Mouse (Mus musculus) layer of hippocampus, adult 8-10 months (tissue): Measurements from ENCODE around the gene Skp2. TPM values are rescaled to one million over a fixed set of nuclear protein-coding genes. Genes with fewer than 3 reads are reported as not detected.

Source experiments
- DNase-seq, 2 experiments: peaks; one replicate each; pipeline ENCODE4 v3.0.0; 2022; ENCODE audit warnings: low spot score in 2 of 2
- total RNA-seq, 4 experiments: library from RNA; stranded (reverse); gene quantifications; 2 replicates each; pipeline ENCODE4 v1.2.4; 2022

Skp2 gene
- total RNA-seq, 4 experiments from 2014 or later: 5.3 to 6.7 (median 5.9) TPM

DNA sequence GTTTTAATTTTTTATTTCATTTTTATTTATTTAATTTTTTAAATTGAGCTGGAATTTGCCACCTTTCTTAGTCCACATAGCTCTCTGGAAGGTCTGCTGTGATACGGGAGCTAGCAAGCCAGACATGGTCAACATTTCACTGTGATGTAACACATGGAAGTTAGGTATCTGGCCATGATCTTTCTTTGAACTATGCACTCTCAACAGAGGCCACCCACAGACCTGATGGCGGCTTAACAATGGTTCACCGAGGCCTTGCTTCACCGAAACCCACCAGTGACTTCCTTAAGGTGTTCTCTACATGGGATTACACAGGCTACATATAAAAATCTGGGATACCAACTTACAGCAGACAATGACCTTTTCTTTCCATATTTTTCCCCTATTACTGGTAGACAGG is 41.1 kb downstream of the Skp2 start:
- DNase-seq: no peak

DNA sequence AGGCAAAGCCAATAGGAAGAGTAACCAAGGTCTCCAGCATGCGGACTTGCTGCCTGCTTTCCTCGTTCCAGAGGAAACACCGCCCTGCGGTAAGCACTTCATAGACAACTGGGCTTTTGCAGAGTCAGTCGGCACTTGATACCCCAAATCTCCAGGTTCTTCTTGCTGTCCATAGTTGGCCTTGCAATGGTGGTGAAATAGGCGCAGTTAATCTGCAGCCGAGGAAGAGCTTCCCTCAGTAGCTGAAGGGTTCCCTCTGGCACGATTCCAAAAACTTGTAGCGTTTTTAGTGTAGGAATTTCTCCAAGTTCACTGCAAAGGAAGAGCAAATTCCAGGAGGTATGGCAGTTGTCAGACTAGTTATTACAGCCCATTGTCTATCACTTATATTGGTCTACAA is 41.7 kb downstream of the Skp2 start:
- DNase-seq: no peak

- no peak for DNase-seq
Observed at GRCm38 (mm10) chr15:9111648-9112047, 43.6 kb downstream of the Skp2 start.

DNA sequence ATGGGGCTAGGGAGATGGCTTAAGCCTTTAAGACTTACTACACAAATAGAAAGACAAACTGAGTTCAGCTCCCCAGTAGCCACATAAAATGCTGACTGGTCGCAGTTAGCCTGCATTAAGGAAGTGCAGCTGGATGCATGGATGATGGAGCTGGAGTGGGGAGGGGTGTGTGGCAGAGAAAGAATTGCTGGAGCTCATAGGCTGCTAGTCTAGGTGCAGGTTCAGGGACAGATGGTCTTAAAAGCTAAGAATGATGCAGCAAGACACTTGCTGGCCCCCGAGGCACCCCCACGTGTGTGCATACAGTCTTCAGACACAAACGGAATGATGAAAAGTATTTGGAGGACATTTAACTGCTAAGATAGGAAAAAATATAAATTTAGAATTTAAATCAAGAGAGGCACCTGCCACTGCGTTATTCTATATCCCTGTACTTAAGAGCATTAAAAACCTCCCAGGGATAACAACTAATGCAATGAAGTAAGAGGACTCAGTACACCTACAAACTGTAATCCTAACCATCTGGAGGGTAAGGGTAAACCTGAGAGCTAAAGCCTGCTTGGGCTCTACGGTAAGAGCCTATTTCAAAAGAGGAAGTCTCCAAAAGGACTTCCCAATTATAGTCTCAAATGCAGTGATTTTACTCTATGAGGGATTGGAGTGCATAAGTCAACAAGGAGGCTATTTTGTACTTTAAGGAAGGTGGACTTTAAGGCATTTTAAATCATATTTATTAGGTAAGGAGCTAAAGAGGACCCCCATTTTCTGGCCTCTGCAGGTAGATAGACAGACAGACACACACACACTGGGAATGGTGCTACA is 44.5 kb downstream of the Skp2 start:
- no peak for DNase-seq

DNA sequence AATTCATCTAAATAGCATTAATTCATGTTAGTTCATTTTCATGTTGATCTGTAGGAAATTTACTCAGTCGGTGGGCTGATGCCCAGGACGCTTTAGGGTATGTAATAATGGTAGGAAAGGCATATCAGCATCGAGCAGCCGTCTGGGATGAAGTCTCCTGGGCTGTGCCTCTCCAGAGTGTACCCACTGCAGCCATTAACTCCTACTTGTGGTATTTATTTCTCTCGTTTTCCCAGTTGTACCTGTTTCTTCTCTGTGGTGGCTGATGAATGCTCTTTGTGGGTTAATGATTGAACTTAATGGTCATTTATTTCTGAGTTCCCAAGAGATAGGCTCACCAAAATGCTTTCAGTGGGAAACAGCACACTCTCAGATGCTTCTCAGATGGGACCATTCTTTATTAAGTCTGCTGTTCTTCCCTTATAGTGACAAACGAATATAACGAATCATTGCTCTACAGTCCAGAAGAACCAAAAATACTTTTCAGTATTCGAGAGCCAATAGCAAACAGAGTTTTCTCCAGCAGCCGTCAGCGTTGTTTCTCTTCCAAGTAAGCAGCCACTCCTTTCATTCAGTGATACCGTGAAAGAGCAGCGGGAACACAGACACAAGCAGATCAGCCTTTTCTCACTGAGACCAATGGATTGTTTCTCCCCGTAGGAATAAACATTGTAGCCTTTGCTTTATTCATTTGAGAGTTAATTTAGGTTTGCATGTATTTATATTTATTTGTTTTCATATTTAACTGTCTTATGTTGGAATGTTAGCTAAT is 48.7 kb downstream of the Skp2 start:
- no peak for DNase-seq

DNA sequence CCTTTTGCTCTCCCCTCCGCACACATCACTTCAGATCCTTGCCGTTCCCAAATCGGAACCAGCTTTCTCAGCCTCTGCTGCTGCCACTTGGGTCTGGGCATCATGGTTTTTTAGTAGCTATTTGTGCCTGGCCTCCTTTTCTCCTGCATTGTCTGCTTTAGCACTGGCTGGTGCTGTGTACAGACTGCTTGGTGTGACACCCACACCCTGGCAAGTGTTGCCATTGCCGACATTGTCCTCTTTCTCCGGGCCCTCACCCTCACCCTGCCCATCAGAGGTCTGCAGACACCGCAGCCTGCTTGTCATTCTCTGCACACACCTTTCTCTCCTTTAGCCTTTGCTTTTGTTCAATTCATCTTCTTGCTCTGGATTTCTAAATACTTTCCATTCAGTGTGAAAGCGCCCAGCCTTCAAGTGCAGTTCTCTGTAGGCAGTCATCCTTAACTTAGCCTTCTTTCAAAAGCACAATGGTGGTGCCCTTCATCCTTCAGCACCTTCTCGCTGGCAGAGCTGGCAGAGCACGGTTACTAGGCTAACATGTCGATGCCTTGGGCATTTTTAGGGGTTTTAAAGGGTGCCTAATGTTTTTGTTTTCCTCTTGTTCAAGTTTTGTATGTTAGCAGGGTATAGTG is 54.7 kb downstream of the Skp2 start:
- no peak for DNase-seq

DNA sequence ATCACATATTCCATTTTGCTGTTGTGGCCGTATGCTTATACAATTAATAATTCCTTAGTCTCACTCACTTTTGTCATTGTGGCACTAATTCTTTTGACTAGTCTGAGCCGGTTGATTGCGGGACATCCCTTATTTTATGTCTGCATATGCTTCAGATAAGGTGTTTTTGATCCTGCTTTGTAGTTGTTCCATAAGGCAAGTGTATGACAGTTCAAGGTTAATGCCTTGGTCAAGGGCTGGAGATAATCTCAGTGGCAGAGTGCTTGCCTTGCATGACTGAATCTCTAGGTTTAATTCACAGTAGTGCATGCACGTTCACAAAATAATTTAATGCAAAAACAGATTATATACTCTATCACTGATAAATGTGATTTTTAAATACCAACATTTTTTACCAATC is 58.4 kb downstream of the Skp2 start:
- DNase-seq: no peak

DNA sequence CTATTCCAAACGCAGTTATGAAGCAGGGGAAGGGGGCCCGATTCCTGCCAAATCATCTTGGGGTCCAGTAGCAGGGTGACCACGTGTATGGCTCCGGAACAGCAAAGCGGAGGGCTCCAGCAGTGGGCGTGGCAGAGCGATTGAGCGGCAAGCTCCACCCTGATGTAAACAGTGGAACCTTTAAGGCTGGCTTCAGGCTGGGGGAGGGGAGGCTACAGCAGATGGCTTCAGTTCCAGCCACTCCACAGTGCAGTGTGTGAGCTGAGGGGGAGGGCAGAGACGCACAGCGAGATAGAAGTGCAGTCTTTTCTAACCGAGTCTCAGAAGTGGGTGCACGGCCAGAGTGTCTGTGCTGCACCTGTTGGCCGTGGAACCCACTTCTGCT is 60.9 kb downstream of the Skp2 start:
- DNase-seq: peak; percentile 37 to 56

DNA sequence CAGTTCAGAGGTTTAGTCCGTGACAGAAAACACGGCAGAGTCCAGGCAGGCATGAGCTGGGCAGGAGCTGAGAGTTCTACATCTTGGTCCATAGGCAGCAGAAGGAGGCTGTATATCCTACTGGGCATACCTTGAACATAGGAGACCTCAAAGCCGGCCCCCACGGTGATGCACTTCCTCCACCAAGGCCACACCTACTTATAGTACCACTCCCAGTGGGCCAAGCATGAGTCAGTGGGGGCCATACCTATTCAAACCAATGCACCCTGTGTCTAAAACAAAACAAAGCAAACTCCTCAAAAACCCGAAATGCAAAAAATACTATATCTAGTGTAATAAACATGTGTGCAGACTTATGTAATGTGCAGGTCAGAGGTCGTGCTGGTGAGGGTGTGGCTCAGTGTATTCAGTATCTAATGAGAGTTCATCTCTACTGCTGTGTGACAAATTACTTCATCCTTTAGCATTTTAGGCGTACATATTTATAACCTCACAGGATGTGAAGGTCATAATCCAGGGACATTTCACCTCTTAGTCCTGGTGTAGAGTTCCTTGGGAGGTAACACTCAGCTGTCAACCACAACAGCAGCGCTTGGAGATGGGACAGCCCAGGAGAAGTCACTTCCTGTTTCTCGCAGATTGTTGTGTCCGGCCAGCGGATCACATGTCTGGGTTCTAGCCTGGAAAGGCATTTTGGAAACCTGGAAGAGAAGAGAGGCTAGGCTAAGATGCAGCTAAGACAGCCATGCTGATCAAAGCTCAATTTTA is 61.4 kb downstream of the Skp2 start:
- no peak for DNase-seq

GRCm38 (mm10) chr15:9090662-9091061 is 64.6 kb downstream of the Skp2 start:
- no peak for DNase-seq

DNA sequence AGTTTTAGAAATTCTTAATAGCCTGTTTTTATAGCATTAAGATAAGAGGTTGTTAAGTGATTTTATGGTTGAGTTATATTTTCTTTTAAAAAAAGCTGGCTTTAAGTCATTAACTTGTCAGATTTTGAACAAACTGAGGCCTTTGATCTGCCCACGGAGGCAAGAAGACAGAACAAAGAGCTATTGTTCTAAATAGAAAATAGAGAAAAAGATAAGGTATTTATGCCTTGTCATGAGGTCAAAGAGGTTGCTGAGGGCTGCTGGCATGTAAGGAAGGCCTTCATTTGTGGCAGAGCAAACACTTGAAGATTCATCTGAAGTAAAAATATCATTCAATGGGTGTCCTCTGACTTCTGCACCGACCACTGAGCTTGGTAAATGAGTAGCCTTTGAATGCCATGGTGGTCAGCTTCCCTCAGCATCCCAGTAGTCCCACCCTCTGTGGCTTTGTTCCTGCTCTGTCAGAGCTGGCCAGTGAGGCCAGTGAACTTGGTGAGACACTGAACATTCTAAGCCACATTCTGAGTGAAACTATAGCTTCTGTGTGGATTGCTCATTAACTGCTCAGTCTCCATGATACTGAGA is 66.0 kb downstream of the Skp2 start:
- no peak for DNase-seq

- no peak for DNase-seq
Observed at GRCm38 (mm10) chr15:9088683-9089072, 66.5 kb downstream of the Skp2 start.

DNA sequence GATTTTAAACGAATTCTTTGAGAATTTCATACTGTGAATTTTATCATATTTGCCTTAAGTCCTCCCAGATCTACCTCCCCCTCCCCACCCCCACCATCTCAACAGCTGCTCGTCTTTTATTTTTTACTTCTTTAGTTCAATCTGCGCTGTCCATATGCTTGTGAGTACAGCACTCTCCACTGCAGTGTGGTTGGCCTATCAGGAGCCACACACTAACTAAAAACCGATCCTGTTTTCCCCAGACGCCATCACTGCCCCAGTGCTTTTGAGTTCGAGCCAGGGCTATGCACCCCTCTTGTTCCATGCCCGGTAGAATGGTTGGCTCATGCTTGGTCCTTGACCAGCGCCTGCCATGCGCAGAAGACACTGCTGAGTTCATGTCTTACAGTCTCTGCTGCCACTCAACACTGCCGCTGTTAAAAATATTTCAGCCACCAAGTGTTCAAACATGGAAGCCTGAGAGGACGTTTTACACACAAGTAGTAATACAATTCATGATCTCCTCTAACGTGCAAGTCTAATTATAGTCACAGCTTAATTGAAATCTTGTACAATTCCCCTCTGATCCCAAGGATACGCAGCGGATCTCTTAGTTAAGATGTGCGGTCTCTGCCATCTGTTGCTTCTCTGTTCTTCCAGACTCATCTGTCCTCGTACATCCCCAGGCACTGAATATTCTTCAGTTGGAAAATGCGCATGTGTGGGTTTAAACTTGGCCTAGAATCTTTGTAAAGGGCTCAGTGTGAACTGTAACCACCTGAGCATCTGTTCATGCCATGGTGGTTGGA is 67.1 kb downstream of the Skp2 start:
- no peak for DNase-seq

DNA sequence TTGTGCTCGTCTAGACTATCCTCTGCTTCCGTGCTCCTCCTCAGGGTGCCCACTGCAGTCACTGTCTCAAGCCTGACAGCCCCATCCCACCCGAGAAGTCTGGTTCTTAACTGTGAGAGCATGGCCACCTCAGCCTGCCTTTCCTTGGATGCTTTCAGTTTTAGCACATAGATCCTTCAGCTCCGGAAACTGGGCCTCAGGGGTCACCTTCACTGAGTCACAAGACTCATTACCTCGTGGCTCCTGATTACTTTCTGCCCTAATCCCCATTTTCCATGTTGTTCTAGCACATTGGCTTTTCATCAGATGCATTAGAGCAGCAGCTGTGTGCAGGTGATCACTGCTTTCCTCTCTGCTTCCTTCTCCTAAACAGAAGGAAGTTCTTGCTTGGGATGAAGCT is 67.8 kb downstream of the Skp2 start:
- DNase-seq: no peak

DNA sequence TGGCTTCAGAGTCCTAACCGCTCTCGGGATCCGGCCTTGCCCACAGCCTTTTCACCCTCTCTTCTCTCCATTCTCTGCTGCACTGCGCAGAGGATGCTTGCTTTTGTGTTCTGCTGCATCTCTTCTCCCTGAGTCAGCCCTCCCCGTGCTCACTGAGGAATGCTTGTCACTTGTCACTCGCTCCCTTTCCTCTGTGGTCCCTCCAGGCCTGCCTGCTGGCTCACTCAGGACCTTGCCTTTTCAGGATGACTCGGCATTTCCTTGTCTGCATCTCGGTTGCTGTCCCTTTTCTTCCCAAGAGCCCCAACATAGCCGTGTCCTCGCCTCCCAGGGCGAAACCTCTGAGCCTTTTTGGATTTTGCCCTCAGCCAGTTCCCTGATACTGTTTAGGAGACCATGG is 68.4 kb downstream of the Skp2 start:
- no peak for DNase-seq

DNA sequence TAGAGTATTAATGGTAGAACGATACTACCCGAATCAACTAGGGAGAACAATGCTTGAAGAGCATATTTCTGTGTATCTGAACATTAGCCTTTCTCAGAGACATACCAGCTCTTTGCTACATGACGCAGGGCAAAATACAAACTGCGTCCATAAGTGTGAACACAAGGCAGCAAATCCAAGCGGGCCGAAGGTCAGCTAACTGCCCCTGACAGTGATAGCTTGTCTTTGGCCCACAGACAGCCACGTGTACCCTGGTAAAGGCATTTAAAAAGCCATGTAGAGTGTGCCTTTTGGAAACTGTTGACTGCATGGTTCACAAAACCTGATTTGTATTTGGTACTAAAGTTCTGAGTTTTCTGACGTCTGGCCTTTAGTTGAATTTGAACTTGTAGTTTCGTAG is 72.5 kb downstream of the Skp2 start:
- DNase-seq: no peak

GRCm38 (mm10) chr15:9081294-9081693 is 73.9 kb downstream of the Skp2 start:
- DNase-seq: no peak

DNA sequence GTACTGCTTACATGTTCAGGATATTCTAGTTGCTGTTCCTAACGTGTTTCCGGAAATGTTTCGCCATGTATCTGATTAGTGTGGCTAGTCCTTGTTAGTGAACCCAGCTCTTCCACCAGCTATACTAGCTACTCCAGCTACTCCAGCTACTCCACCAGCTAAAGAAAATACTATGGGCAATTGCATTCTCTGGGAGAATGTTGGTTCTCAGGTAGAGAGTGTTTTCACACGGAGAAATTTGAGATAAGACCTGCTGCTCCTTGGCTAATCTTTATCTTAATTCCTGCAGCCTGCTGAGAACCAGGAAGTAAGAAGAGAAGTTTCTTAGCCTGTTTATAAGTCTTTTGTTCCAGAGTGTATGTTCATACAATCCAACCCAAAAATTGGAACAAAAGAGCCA is 75.0 kb downstream of the Skp2 start:
- no peak for DNase-seq

DNA sequence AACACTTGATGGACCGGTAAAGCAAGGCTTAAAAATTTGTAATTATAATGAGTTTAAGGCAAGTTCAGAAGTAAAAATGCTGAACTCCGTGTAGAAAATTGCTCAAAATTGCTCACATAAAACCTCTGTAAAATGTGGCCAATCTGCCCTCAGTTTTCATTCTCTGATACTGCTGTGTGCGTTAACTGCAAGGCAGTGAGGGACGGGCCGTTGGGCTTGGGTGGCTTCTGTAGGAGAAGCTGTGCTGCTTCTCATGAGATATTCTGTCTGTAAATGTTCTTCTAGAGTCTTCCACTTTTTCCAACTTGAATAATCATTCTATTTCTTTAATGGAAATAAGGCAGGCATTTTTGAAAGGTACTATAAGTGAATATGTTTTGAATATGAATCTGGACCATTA is 75.6 kb downstream of the Skp2 start:
- DNase-seq: no peak

DNA sequence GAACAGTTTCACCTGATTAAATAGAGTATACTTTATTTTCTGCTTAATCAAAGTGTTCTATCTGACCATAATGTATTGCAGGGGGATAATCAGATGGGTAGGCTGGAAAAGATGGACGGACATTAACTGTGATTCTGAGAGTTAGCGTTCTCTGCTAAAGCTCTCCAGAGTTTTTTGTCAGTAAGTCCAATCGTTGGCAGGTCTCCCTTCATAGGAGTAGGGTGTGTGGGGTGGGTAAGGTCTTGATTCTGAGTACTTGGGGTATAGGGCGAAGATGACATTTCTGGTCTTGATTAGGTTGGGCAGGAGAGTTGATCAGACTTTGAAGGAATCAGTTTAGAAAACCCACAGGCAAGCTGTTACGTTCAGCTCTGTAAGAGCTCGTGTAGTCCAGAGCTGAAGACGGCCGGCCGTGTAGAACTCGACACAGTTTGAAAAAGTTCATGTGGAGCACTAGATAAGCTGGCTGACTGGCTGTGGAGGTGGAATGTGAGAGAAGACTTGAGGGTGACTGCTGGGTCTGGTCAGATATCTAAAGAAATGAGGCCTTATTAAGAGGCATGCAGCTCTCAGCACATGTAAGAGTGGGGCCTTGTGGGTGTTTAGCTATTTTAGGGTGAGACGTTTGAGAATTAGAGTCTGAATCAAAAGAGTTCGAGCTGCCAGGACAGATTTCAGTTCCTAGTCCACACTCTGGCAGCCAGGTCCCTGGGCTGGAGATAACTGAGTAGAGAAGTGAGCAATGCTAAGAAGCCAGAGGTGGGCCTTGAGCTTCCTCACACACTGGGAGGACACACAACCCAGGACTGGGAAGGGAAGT is 76.5 kb downstream of the Skp2 start:
- no peak for DNase-seq
